Mouse (Mus musculus) myocyte (in vitro differentiated cells): ENCODE measurements around the gene Nub1.

Experiments
- E2F4 ChIP-seq: IDR thresholded peaks from one replicate; pipeline ENCODE4 v1.6.1; 2011; ENCODE audit warnings: mild to moderate bottlenecking, control low read depth, moderate library complexity; ENCODE audit not compliant: insufficient read depth
- POLR2A ChIP-seq: IDR thresholded peaks from one replicate; pipeline ENCODE4 v1.6.1; 2011; ENCODE audit warnings: low read depth, mild to moderate bottlenecking, control low read depth, moderate library complexity; ENCODE audit not compliant: insufficient read length
- USF1 ChIP-seq: IDR thresholded peaks from one replicate; pipeline ENCODE4 v1.6.1; 2011; ENCODE audit warnings: low read depth, mild to moderate bottlenecking, control low read depth, moderate library complexity

DNA sequence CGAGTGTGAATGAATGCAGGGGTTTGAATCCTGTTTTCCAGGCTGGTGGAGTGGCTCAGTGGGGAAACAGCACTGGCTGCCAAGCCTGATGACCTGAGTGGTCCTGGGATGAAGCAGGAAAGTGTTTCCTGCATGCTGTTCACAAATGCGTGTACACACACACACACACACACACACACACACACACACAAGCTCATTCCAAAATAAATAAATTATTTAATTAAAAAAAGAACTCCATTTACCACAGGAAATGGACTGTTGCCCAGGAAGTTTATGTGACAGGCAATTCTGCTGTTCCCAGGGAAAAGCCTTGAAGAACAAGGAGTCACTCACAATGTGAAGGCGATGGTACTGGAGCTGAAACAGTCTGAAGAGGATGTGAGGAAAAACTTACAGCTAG, 11.4 kb downstream of the Nub1 start:
- TF ChIP-seq E2F4 (no peak), POLR2A (no peak), USF1 (no peak)
